Mouse (Mus musculus): ENCODE data around the gene Slc12a8.

Slc12a8 gene

GRCm38 (mm10) chr16:33687724-33688123 is 170.6 kb downstream of the Slc12a8 start:
- DNase-seq (ENCODE audit: extremely low read depth, insufficient read length, low spot score), result no peak

- DNase-seq (ENCODE audit: extremely low read depth, insufficient read length, low spot score), result no peak
Measured at GRCm38 (mm10) chr16:33690975-33691747, 174.0 kb downstream of the Slc12a8 start.

- DNase-seq (ENCODE audit: extremely low read depth, insufficient read length, low spot score), result no peak
Measured at GRCm38 (mm10) chr16:33693553-33693952, 176.4 kb downstream of the Slc12a8 start.

- DNase-seq (ENCODE audit: extremely low read depth, insufficient read length, low spot score), result no peak
Measured at GRCm38 (mm10) chr16:33696811-33697575, 179.9 kb downstream of the Slc12a8 start.

- no peak for DNase-seq (ENCODE audit: extremely low read depth, insufficient read length, low spot score)
Measured at GRCm38 (mm10) chr16:33697576-33698276, 180.6 kb downstream of the Slc12a8 start.

GRCm38 (mm10) chr16:33698277-33698790 is 181.2 kb downstream of the Slc12a8 start:
- no peak for DNase-seq (ENCODE audit: extremely low read depth, insufficient read length, low spot score)

- no peak for DNase-seq (ENCODE audit: extremely low read depth, insufficient read length, low spot score)
Measured at GRCm38 (mm10) chr16:33700584-33700983, 183.5 kb downstream of the Slc12a8 start.

- DNase-seq (ENCODE audit: extremely low read depth, insufficient read length, low spot score), result no peak
Measured at GRCm38 (mm10) chr16:33701872-33702271, 184.7 kb downstream of the Slc12a8 start.

- DNase-seq (ENCODE audit: extremely low read depth, insufficient read length, low spot score), result no peak
Measured at GRCm38 (mm10) chr16:33704289-33704688, 187.2 kb downstream of the Slc12a8 start.

GRCm38 (mm10) chr16:33705258-33705657 is 188.1 kb downstream of the Slc12a8 start:
- DNase-seq (ENCODE audit: extremely low read depth, insufficient read length, low spot score), result no peak

GRCm38 (mm10) chr16:33706111-33706890 is 189.2 kb downstream of the Slc12a8 start:
- DNase-seq (ENCODE audit: extremely low read depth, insufficient read length, low spot score), result no peak

GRCm38 (mm10) chr16:33708031-33708430 is 190.9 kb downstream of the Slc12a8 start:
- DNase-seq (ENCODE audit: extremely low read depth, insufficient read length, low spot score), result no peak

GRCm38 (mm10) chr16:33708585-33709397 is 191.7 kb downstream of the Slc12a8 start:
- DNase-seq (ENCODE audit: extremely low read depth, insufficient read length, low spot score), result no peak
